Mouse (Mus musculus): ENCODE measurements around the gene Kri1. TPM values are rescaled to one million over a fixed set of nuclear protein-coding genes. Genes with fewer than 3 reads are reported as not detected.
A peak's percentile ranks its signal among the peaks of the same experiment; 100 is the strongest.
"Not testable (repeated sequence)": the region's sequence is repeated elsewhere in the genome, so short reads cannot be mapped to it uniquely, and the experiment has no call there.

Gene Kri1
- polyA plus RNA-seq, 1 experiment from 2014 or later: 17.9 TPM

DNA sequence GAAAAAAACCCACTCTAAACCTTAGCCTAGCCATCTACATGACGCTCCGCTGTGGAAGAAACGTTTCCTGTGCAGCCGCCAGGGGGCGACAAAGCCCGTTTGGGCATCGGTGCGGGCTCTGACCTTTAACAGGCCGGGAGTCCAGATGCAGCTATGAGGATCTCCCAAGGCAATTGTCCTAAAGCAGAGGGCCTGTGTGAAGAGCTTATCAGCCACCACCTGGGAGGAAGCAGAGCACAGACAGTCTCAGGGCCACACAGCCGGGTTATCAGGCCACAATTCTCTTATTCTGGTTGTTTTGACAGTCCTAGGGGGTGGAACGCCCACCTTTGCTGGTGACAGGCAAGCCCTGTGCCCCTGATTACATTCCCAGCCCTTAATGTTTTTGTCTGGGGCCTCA is 25.6 kb upstream of the Kri1 start:
- Histone ChIP-seq H3K36me3 (no peaks in the 10 kb centered on the region), H3K9ac (no peak overlapping the region), H3K4me3 (no peak overlapping the region), H3K9me3 (peaks cover 6% of the 10 kb centered on the region; the same call in 1 of the 2 replicates), H3K27ac (no peak overlapping the region), H3K4me1 (no peaks in the 10 kb centered on the region), H3K27me3 (peaks cover 25% of the 10 kb centered on the region), H3K4me2 (replicated peaks) (no peak overlapping the region)
- 0 out of 2 replicates have a peak, but pooled peaks have one; percentile 55 for ATAC-seq (ENCODE audit: insufficient number of reproducible peaks, insufficient read depth, low FRiP score, low TSS enrichment)
- WGBS: 9% methylated on average over 11 of the region's 11 CpGs

DNA sequence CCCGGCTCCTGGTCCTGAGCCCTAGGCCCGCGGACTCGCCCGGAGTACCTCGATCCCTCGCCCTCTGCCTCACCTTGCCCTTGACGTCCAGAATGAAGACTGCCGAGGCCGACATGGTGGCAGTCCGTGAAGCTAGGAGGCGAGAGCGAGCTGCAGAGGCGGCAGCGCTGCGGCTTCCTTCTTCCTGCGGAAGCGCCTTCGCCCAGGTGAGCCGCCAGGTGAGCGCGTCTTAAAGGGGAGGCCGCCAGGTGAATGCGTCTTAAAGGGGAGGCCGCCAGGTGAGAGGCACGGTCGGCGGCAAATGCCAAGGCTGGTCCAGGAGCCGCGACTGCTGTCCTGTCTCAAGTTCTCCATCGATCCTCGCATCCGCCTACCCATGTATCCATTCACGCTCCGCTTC is 24.4 kb upstream of the Kri1 start, which contains the start of gene Ap1m2:
Gene Ap1m2, minus strand, starts transcription at position 204 of the 400 bp plus-strand sequence.
- H3K36me3 ChIP-seq: no peaks in the 10 kb centered on the region
- peak within 1 kb of the TSS; percentile 32 for H3K4me3 ChIP-seq
- H3K4me2 ChIP-seq (replicated peaks): peak within 1 kb of the TSS; percentile 35
- H3K27ac ChIP-seq: no peak within 1 kb of the TSS
- H3K9me3 ChIP-seq: peaks cover 6% of the 10 kb centered on the region; the same call in 1 of the 2 replicates
- no peak for ATAC-seq (ENCODE audit: insufficient number of reproducible peaks, insufficient read depth, low FRiP score, low TSS enrichment)
- no peaks in the 10 kb centered on the region for H3K4me1 ChIP-seq
- WGBS: 7% methylated on average over 35 of the region's 35 CpGs
- H3K9ac ChIP-seq: peak within 1 kb of the TSS; percentile 20; the same call in 1 of the 2 replicates
- peaks cover 25% of the 10 kb centered on the region for H3K27me3 ChIP-seq

DNA sequence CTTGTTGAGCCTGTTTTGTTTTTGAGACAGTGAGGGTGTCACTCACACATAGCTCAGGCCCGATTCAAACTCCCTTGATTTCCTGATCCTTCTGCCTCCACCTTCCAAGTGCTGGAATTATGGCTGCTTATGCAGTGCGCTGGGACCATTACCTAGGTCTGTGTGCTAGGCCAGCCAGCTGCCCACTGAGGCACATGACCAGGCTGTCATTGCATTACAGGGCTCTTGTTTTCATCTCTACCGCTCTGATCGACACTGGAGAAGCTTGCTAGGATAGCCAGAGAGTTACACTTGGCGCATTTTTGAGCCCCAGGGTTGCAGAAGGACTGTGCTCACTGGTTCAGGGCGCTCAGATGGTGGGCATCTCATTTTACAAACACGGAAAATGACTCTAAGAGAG is 23.9 kb upstream of the Kri1 start:
- Histone ChIP-seq H3K9ac (peak overlapping the region; percentile 20; the same call in 1 of the 2 replicates), H3K4me3 (peak overlapping the region; percentile 32), H3K4me2 (replicated peaks) (peak overlapping the region; percentile 35), H3K27me3 (peaks cover 25% of the 10 kb centered on the region), H3K9me3 (peaks cover 6% of the 10 kb centered on the region; the same call in 1 of the 2 replicates), H3K4me1 (no peaks in the 10 kb centered on the region), H3K27ac (no peak overlapping the region), H3K36me3 (no peaks in the 10 kb centered on the region)
- no peak for ATAC-seq (ENCODE audit: insufficient number of reproducible peaks, insufficient read depth, low FRiP score, low TSS enrichment)
- 18% methylated on average over 7 of the region's 7 CpGs for WGBS

DNA sequence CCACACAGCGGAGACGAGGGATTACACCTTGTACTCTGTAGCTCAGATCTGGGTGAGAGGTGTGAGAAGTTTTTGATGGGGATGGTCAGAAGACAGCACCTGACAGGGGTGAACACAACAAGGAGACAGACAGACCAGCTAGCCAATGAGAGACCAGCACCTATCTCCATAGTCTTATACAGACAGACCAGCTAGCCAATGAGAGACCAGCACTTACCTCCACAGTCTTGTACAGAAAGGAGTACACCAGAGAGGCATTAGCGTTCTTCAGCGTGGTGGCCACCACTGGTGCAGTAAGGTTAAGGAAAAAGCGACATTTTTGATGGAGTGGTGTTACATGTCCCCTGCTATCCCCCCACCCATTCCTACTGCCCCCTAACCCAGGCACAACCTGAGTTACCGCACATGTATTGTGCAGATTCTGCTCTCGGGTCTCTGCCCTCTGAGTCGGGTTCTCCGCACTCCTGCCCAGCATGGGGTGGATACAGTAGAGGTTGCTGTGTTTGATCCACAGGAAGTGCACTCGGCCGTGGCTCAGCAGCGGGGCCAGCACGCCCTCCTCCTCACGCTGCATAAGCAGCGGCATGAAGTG is 21.5 kb upstream of the Kri1 start:
- H3K27me3 ChIP-seq: peaks cover 25% of the 10 kb centered on the region
- no peaks in the 10 kb centered on the region for H3K36me3 ChIP-seq
- H3K27ac ChIP-seq: no peak overlapping the region
- no peak overlapping the region for H3K4me3 ChIP-seq
- H3K4me2 ChIP-seq (replicated peaks): no peak overlapping the region
- H3K9me3 ChIP-seq: peaks cover 6% of the 10 kb centered on the region; the same call in 1 of the 2 replicates
- 71% methylated on average over 15 of the region's 15 CpGs for WGBS
- H3K4me1 ChIP-seq: no peaks in the 10 kb centered on the region
- peak; percentile 7; the same call in 1 of the 2 replicates for ATAC-seq (ENCODE audit: insufficient number of reproducible peaks, insufficient read depth, low FRiP score, low TSS enrichment)
- no peak overlapping the region for H3K9ac ChIP-seq

DNA sequence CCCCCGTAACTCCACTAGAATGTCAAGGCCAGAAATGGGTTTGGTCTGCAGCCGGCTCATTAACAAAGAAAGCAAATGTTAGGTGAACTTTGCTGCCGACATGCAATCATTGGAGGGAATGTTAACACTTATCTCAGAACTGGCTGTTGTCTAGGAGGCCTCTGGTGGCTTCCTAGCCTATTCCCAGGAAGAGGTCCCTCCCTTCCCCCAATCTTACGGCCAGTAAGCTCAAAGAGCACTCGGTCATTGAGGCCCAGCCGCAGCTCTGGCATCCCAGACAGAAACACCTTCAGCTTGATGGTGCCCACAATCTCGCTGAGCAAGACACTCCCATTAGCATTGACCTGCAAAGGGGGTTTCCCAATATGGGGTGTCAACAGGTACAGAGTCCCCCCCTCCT is 17.3 kb upstream of the Kri1 start:
- Histone ChIP-seq H3K27ac (no peak overlapping the region), H3K36me3 (peaks cover 4% of the 10 kb centered on the region; the same call in 1 of the 2 replicates), H3K9me3 (0 out of 2 replicates have a peak, but pooled peaks cover 4% of the 10 kb centered on the region), H3K4me1 (no peaks in the 10 kb centered on the region), H3K4me3 (no peak overlapping the region), H3K27me3 (0 out of 2 replicates have a peak, but pooled peaks cover under 1% of the 10 kb centered on the region), H3K9ac (no peak overlapping the region), H3K4me2 (replicated peaks) (no peak overlapping the region)
- 76% methylated on average over 7 of the region's 7 CpGs for WGBS
- ATAC-seq (ENCODE audit: insufficient number of reproducible peaks, insufficient read depth, low FRiP score, low TSS enrichment): no peak

DNA sequence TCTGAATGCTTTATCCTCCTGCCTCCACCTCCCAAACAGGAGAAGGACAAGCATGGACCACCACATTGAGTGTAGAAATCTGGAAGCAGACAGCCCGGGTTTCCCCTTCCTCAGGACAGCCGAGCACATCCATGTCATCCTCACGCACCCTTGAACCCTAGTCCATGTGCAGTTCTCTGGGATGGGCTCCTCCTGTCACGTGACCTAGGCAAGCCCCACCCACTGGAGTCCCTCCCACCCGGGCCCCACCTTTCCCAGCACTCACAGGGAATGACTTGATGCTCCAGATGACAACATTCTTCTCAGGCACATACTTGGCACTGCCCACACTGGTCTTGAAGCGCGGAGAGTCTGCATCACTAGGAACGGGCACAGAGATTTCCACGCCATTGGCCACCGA is 11.2 kb upstream of the Kri1 start:
- H3K27me3 ChIP-seq: no peaks in the 10 kb centered on the region
- H3K36me3 ChIP-seq: peaks cover 4% of the 10 kb centered on the region; the same call in 1 of the 2 replicates
- 0 out of 2 replicates have a peak, but pooled peaks have one; percentile 28 for ATAC-seq (ENCODE audit: insufficient number of reproducible peaks, insufficient read depth, low FRiP score, low TSS enrichment)
- no peak overlapping the region for H3K27ac ChIP-seq
- no peak overlapping the region for H3K4me3 ChIP-seq
- no peak overlapping the region for H3K4me2 ChIP-seq (replicated peaks)
- 0 out of 2 replicates have a peak, but pooled peaks cover 4% of the 10 kb centered on the region for H3K9me3 ChIP-seq
- no peaks in the 10 kb centered on the region for H3K4me1 ChIP-seq
- no peak overlapping the region for H3K9ac ChIP-seq
- WGBS: 87% methylated on average over 10 of the region's 10 CpGs

DNA sequence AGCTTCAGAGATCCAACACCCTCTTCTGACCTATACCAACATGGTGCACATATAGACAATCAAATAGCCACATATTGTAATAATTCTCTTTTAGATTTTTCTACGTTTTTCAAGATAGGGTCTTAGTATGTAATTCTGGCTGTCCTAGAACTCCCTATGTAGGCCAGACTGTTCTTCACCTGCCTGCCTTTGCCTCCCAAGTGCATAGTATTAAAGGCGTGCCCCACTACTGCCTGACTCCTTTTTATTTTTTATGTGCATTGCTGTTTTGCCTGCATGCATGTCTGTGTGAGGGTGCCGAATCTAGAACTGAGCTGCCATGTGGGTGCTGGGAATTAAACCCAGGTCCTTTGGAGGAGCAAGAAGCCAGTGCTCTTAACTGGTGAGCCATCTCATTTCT is 4.5 kb upstream of the Kri1 start:
- ATAC-seq (ENCODE audit: insufficient number of reproducible peaks, insufficient read depth, low FRiP score, low TSS enrichment): no peak
- no peak overlapping the region for H3K4me3 ChIP-seq
- no peak overlapping the region for H3K27ac ChIP-seq
- WGBS: 89% methylated on average over 3 of the region's 3 CpGs
- no peaks in the 10 kb centered on the region for H3K36me3 ChIP-seq
- H3K9me3 ChIP-seq: no peaks in the 10 kb centered on the region
- H3K4me1 ChIP-seq: peaks cover 17% of the 10 kb centered on the region
- H3K4me2 ChIP-seq (replicated peaks): no peak overlapping the region
- H3K27me3 ChIP-seq: no peaks in the 10 kb centered on the region
- H3K9ac ChIP-seq: no peak overlapping the region

DNA sequence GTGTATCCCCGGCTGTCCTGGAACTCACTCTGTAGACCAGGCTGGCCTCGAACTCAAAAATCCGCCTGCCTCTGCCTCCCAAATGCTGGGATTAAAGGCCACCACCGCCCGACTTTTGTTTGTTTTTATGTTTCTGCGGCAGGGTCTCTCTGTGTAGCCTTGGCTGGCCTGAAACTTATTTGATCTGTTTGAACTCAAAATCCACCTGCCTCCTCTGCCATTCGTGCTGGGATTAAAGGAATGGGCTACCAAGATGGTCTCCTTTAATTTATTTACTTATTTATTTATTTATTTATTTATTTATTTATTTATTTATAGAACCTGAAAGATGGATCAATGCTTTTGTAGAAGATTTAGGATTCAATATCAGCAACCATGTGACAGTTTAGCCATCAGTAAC is 4.1 kb upstream of the Kri1 start:
- WGBS: 19% methylated on average over 7 of the region's 7 CpGs
- not testable (repeated sequence) for H3K36me3 ChIP-seq; ATAC-seq (ENCODE audit: insufficient number of reproducible peaks, insufficient read depth, low FRiP score, low TSS enrichment); H3K9me3 ChIP-seq; H3K27me3 ChIP-seq
- 0 out of 2 replicates have a peak overlapping the region, but pooled peaks have one; percentile 6 for H3K9ac ChIP-seq
- peak overlapping the region; percentile 35 for H3K4me2 ChIP-seq (replicated peaks)
- H3K4me1 ChIP-seq: peaks cover 21% of the 10 kb centered on the region
- H3K4me3 ChIP-seq: peak overlapping the region; percentile 68
- H3K27ac ChIP-seq: peak overlapping the region; percentile 86

DNA sequence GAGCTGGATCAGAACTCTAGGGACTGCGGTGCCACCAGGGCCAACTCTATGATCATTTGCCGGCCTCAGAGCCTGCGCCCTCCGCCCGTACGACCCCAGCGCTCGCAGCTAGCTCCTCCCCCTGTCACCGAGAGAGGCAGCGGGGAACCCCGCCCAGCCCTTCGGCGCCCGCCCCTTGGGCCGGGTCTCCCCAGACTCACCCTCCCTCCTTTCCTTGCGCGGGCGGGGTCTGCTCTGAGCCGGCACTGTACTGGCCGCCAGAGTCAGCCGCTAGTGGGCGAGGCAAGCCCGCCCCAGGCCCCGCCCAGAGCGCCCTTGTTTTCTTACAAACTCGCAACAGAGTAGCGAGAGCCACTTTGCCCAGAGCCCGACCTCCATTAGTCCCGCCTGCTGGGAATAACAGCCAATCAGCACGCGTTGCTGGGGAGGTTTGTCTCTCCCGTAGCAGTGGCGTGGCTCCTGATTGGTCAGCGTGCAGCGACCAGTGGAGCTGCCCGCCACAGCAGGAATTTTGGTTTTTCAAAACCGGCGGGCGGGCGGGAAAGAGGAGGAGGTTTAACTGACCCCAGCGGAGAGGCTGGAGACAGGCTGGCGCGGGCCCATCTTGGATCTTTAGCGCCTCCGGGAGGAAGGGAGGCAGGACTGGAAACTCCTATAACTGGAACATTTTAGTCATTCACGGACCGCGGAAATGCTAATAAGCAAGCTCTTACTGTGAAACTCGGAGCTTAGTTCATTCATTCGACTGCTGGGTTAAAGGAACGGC is 3.4 kb upstream of the Kri1 start, which contains the start of gene Cdkn2d:
Gene Cdkn2d, minus strand, starts transcription at position 386 of the 766 bp plus-strand sequence.
- Histone ChIP-seq H3K27me3 (no peaks in the 10 kb centered on the region), H3K4me1 (peaks cover 27% of the 10 kb centered on the region), H3K4me3 (peak within 1 kb of the TSS; percentile 68), H3K9me3 (no peaks in the 10 kb centered on the region), H3K36me3 (no peaks in the 10 kb centered on the region), H3K4me2 (replicated peaks) (peak within 1 kb of the TSS; percentile 86), H3K9ac (peak within 1 kb of the TSS; percentile 71), H3K27ac (peak within 1 kb of the TSS; percentile 86)
- under 1% methylated on average over 47 of the region's 51 CpGs for WGBS
- ATAC-seq (ENCODE audit: insufficient number of reproducible peaks, insufficient read depth, low FRiP score, low TSS enrichment): peak; percentile 97

DNA sequence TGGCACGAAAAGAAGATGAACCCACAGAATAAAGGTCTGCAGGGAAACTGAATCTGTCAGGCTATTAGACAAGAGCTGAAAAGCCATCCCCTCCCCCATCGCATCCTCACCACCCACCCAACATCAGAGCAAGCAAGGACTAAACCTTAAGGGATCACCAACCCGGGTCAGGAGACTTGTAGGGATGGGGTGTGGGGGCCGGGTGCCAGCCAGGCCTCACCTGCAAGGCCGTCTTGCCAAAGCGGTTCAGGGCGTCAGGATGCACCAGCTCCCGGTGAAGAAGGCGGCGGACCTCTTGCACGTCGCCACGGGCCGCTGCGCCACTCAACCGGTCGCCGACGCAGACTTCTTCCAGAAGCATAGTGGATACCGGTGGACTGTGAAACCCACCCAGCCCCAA is 2.8 kb upstream of the Kri1 start:
- Histone ChIP-seq H3K4me2 (replicated peaks) (peak overlapping the region; percentile 86), H3K9me3 (no peaks in the 10 kb centered on the region), H3K36me3 (no peaks in the 10 kb centered on the region), H3K9ac (peak overlapping the region; percentile 71), H3K27ac (peak overlapping the region; percentile 66), H3K4me1 (peaks cover 27% of the 10 kb centered on the region), H3K4me3 (peak overlapping the region; percentile 68), H3K27me3 (no peaks in the 10 kb centered on the region)
- under 1% methylated on average over 20 of the region's 20 CpGs for WGBS
- ATAC-seq (ENCODE audit: insufficient number of reproducible peaks, insufficient read depth, low FRiP score, low TSS enrichment): no peak

DNA sequence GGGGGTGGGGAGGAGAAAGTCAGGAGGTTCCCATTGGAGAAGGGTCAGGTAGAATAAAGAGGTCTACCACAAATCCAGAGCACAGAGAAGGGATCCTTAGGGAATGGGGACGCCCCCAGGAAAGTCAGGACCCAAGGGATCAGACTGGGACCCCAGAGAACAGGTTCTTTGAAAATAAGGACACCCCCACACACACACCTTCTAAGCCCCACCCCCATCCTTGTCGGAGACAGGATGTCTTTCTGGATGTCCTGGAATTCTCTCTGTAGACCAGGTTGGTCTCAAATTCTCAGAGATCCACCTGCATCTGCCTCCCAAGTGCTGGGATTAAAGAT is 1.5 kb upstream of the Kri1 start:
- Histone ChIP-seq H3K4me3 (no peak overlapping the region), H3K9me3 (no peaks in the 10 kb centered on the region), H3K27me3 (no peaks in the 10 kb centered on the region), H3K4me1 (peaks cover 27% of the 10 kb centered on the region), H3K27ac (0 out of 2 replicates have a peak overlapping the region, but pooled peaks have one; percentile 77), H3K4me2 (replicated peaks) (peak overlapping the region; percentile 86), H3K36me3 (peaks cover 9% of the 10 kb centered on the region; the same call in 1 of the 2 replicates), H3K9ac (no peak overlapping the region)
- no peak for ATAC-seq (ENCODE audit: insufficient number of reproducible peaks, insufficient read depth, low FRiP score, low TSS enrichment)
- 76% methylated on average over 2 of the region's 2 CpGs for WGBS

All from embryonic facial prominence, embryonic 12.5 days (tissue).